ENCODE assay signal across 9 mouse cellular contexts in genomic region chr8:113582180-113582975, GRCm38 (mm10). TPM values are rescaled to one million over a fixed set of nuclear protein-coding genes. Genes with fewer than 3 reads are reported as not detected.
DNase-seq lines count a peak whose midpoint lies in the region; ATAC-seq and TF ChIP-seq lines count a peak whose summit lies in the region.
"Had no signal": no experiment of that assay in that cellular context is flagged by ENCODE, and none has a peak within 500 bp of the region (broad histone marks: within the 10 kb centered on the region; RNA-seq: fewer than 3 reads in every experiment).

No protein-coding gene starts in this region.

- 23% methylated on average over 16 of the region's 16 CpGs for WGBS in heart, embryonic 16.5 days
- 21% methylated on average over 16 of the region's 16 CpGs for WGBS in stomach, postnatal 0 days

- TF ChIP-seq CTCF in stomach, postnatal 0 days (IDR thresholded peaks at IDR 0.05; ENCODE audit: low read depth) = peak; percentile 85

- H3K4me1 ChIP-seq in heart, embryonic 16.5 days (ENCODE audit: control insufficient read depth, insufficient read depth, low read length) = peaks cover 8% of the 10 kb centered on the region
- no peaks in the 10 kb centered on the region for H3K4me1 ChIP-seq in stomach, postnatal 0 days (replicated peaks; ENCODE audit: control insufficient read depth, insufficient read depth)

- peak overlapping the region; percentile 39 for H3K4me2 ChIP-seq in heart, embryonic 16.5 days (ENCODE audit: low read depth, low read length)
- peak overlapping the region; percentile 37 for H3K4me2 ChIP-seq in stomach, postnatal 0 days (replicated peaks; ENCODE audit: low read depth)

- no peak for TF ChIP-seq EP300 in stomach, postnatal 0 days (optimal IDR thresholded peaks at IDR 0.05)

- H3K27me3 ChIP-seq in heart, embryonic 16.5 days (ENCODE audit: control insufficient read depth, insufficient read depth, low read length) = no peaks in the 10 kb centered on the region
- no peaks in the 10 kb centered on the region for H3K27me3 ChIP-seq in stomach, postnatal 0 days (ENCODE audit: control insufficient read depth, insufficient read depth, low read length)

- DNase-seq in ovary, postnatal 14 days (ENCODE audit: low spot score) = peak; percentile 9
- no peak for DNase-seq in ovary, postnatal 36 days (ENCODE audit: low spot score)
- DNase-seq in embryo, embryonic 10 days (ENCODE audit: low spot score) = peak; percentile 90
- DNase-seq in layer of hippocampus, adult 9-11 months = peak; percentile 27
- DNase-seq in stomach, postnatal 0 days (ENCODE audit: low spot score) = peak; percentile 52
- DNase-seq in urinary bladder, postnatal 25 days (ENCODE audit: low spot score) = no peak

- H3K27ac ChIP-seq in heart, embryonic 16.5 days (ENCODE audit: low read length) = no peak overlapping the region
- H3K27ac ChIP-seq in stomach, postnatal 0 days (replicated peaks) = no peak overlapping the region

- no peak overlapping the region for H3K4me3 ChIP-seq in heart, embryonic 16.5 days (ENCODE audit: low read length)
- H3K4me3 ChIP-seq in stomach, postnatal 0 days (ENCODE audit: low read depth, low read length) = no peak overlapping the region
- H3K4me3 ChIP-seq: myocyte had no signal

- H3K9ac ChIP-seq in heart, embryonic 16.5 days (ENCODE audit: low read length) = no peak overlapping the region
- H3K9ac ChIP-seq in stomach, postnatal 0 days (ENCODE audit: low read length) = no peak overlapping the region

- no peak for ATAC-seq in heart, embryonic 16.5 days (replicated peaks; ENCODE audit: extremely low read depth, insufficient read depth, low FRiP score)
- ATAC-seq in megakaryocyte-erythroid progenitor cell, adult 5-6 weeks (replicated peaks; ENCODE audit: low FRiP score, low TSS enrichment, poor library complexity, severe bottlenecking) = peak; percentile 86
- ATAC-seq in stomach, postnatal 0 days (ENCODE audit: low FRiP score, low TSS enrichment) = peak; percentile 26; the same call in 1 of the 2 replicates

- no peaks in the 10 kb centered on the region for H3K36me3 ChIP-seq in heart, embryonic 16.5 days (ENCODE audit: control insufficient read depth, insufficient read depth)
- no peaks in the 10 kb centered on the region for H3K36me3 ChIP-seq in stomach, postnatal 0 days (ENCODE audit: control insufficient read depth, insufficient read depth, low read length)

- H3K9me3 ChIP-seq in heart, embryonic 16.5 days (replicated peaks; ENCODE audit: control insufficient read depth, low read length) = no peaks in the 10 kb centered on the region
- H3K9me3 ChIP-seq in stomach, postnatal 0 days (ENCODE audit: control insufficient read depth, low read length) = no peaks in the 10 kb centered on the region

RNA-seq across cellular contexts. Expression of gene Mon1b, which starts 53.0 kb away (rescaled TPM):
- 4.9 TPM in 2 replicates for polyA plus RNA-seq in heart, embryonic 16.5 days (2015; fragmentation: Nextera tagmentation; extraction: Ambion mirVana)
- 14.2 and 17.0 TPM in 2 replicates for total RNA-seq in megakaryocyte-erythroid progenitor cell, adult 5-6 weeks (2014; fragmentation: Nextera tagmentation)
- total RNA-seq in megakaryocyte-erythroid progenitor cell, adult 5-6 weeks (2017) = 12.2 and 18.0 TPM in 2 replicates
- polyA plus RNA-seq in stomach, postnatal 0 days (2015; fragmentation: Nextera tagmentation; extraction: Ambion mirVana) = 3.1 and 3.7 TPM in 2 replicates

Comparison
In these comparisons a context has a peak if more than half of its experiments do, and no peak if none do; other contexts are left out.
1. DNase-seq: peak in ovary, postnatal 14 days (single experiment), embryo, embryonic 10 days (single experiment), layer of hippocampus, adult 9-11 months (single experiment) and stomach, postnatal 0 days (single experiment); none in ovary, postnatal 36 days (single experiment) and urinary bladder, postnatal 25 days (single experiment).